9 mouse cellular contexts compared by ENCODE assay signal in genomic region chr8:105336373-105337130, GRCm38 (mm10). TPM values are rescaled to one million over a fixed set of nuclear protein-coding genes. Genes with fewer than 3 reads are reported as not detected.
DNase-seq lines count a peak whose midpoint lies in the region; ATAC-seq lines count a peak whose summit lies in the region.
"Had no signal": no experiment of that assay in that cellular context is flagged by ENCODE, and none has a peak within 500 bp of the region (broad histone marks: within the 10 kb centered on the region; RNA-seq: fewer than 3 reads in every experiment).

No protein-coding gene starts in this region.

- peaks cover 27% of the 10 kb centered on the region for H3K27me3 ChIP-seq in forebrain, embryonic 10.5 days (ENCODE audit: poor library complexity, severe bottlenecking)
- no peaks in the 10 kb centered on the region for H3K27me3 ChIP-seq in forebrain, embryonic 15.5 days

- peak overlapping the region; percentile 16 for H3K4me3 ChIP-seq in forebrain, embryonic 10.5 days
- H3K4me3 ChIP-seq in forebrain, embryonic 15.5 days, result no peak overlapping the region

- H3K27ac ChIP-seq in forebrain, embryonic 10.5 days, result no peak overlapping the region
- H3K27ac ChIP-seq in forebrain, embryonic 15.5 days (replicated peaks), result no peak overlapping the region

- WGBS in forebrain, embryonic 10.5 days, result 49% methylated on average over 32 of the region's 32 CpGs
- 49% methylated on average over 32 of the region's 32 CpGs for WGBS in forebrain, embryonic 15.5 days

- no peaks in the 10 kb centered on the region for H3K9me3 ChIP-seq in forebrain, embryonic 10.5 days
- H3K9me3 ChIP-seq in forebrain, embryonic 15.5 days, result no peaks in the 10 kb centered on the region

- no peak overlapping the region for H3K9ac ChIP-seq in forebrain, embryonic 15.5 days (replicated peaks)

- DNase-seq in forebrain, embryonic 10.5 days (ENCODE audit: extremely low spot score, low spot score), result no peak
- peak; percentile 6 for DNase-seq in ovary, postnatal 36 days (ENCODE audit: low spot score)
- DNase-seq in ovary, adult 18-20 months (ENCODE audit: low spot score), result no peak
- DNase-seq in right cerebral cortex, postnatal 14 days, result no peak
- no peak for DNase-seq in cerebellum, adult 9-11 months
- DNase-seq: lung, postnatal 36 days had no signal

- no peak overlapping the region for H3K4me2 ChIP-seq in forebrain, embryonic 15.5 days (replicated peaks)

- no peak for ATAC-seq in forebrain, embryonic 15.5 days (replicated peaks)
- ATAC-seq in megakaryocyte progenitor cell, adult 5-6 weeks (replicated peaks; ENCODE audit: poor library complexity), result peak; percentile 32; the same call in 1 of the 2 replicates
- ATAC-seq in activated CD4-positive, CD25-positive, alpha-beta regulatory T cell, adult 4 months, result no peak

- peaks cover 9% of the 10 kb centered on the region for H3K4me1 ChIP-seq in forebrain, embryonic 10.5 days
- H3K4me1 ChIP-seq in forebrain, embryonic 15.5 days, result no peaks in the 10 kb centered on the region

- H3K36me3 ChIP-seq in forebrain, embryonic 10.5 days (replicated peaks), result peaks cover 72% of the 10 kb centered on the region
- H3K36me3 ChIP-seq in forebrain, embryonic 15.5 days, result peaks cover 9% of the 10 kb centered on the region

RNA-seq across cellular contexts. Expression of gene Tmem208, which starts 10.4 kb away (rescaled TPM):
- 95.3 and 96.6 TPM in 2 replicates for polyA plus RNA-seq in forebrain, embryonic 10.5 days (2016; fragmentation: Nextera tagmentation; extraction: Ambion mirVana)
- 116 and 120 TPM in 2 replicates for polyA plus RNA-seq in forebrain, embryonic 15.5 days (2015; fragmentation: Nextera tagmentation; extraction: Ambion mirVana)
- total RNA-seq in megakaryocyte progenitor cell, adult 5-6 weeks (2015), result 70.7 and 84.0 TPM in 2 replicates
- total RNA-seq in megakaryocyte progenitor cell, adult 5-6 weeks (2017), result 41.0 and 50.3 TPM in 2 replicates
- 100 to 1,000 TPM; 160 to 182 TPM for polyA plus RNA-seq in activated CD4-positive, CD25-positive, alpha-beta regulatory T cell, adult 4 months (2017; shearing (Covaris generic))

RNA-seq across cellular contexts. Expression of gene Lrrc29, which starts 10.5 kb away (rescaled TPM):
- 1.4 TPM in 2 replicates for polyA plus RNA-seq in forebrain, embryonic 10.5 days (2016; fragmentation: Nextera tagmentation; extraction: Ambion mirVana)
- polyA plus RNA-seq in forebrain, embryonic 15.5 days (2015; fragmentation: Nextera tagmentation; extraction: Ambion mirVana), result 0.59 and 0.83 TPM in 2 replicates
- total RNA-seq in megakaryocyte progenitor cell, adult 5-6 weeks (2015), result 1.2 and 2.0 TPM in 2 replicates
- 1.3 and 2.9 TPM in 2 replicates for total RNA-seq in megakaryocyte progenitor cell, adult 5-6 weeks (2017)
- 1 to 10 TPM; 1.4 to 2.7 TPM for polyA plus RNA-seq in activated CD4-positive, CD25-positive, alpha-beta regulatory T cell, adult 4 months (2017; shearing (Covaris generic))

RNA-seq across cellular contexts. Expression of gene Fhod1, which starts 11.2 kb away (rescaled TPM):
- 2.1 and 2.2 TPM in 2 replicates for polyA plus RNA-seq in forebrain, embryonic 10.5 days (2016; fragmentation: Nextera tagmentation; extraction: Ambion mirVana)
- polyA plus RNA-seq in forebrain, embryonic 15.5 days (2015; fragmentation: Nextera tagmentation; extraction: Ambion mirVana), result 0.34 and 0.48 TPM in 2 replicates
- 5.0 and 6.2 TPM in 2 replicates for total RNA-seq in megakaryocyte progenitor cell, adult 5-6 weeks (2015)
- 2.3 and 2.9 TPM in 2 replicates for total RNA-seq in megakaryocyte progenitor cell, adult 5-6 weeks (2017)
- polyA plus RNA-seq in activated CD4-positive, CD25-positive, alpha-beta regulatory T cell, adult 4 months (2017; shearing (Covaris generic)), result 1 to 10 TPM; 2.9 to 3.1 TPM

RNA-seq across cellular contexts. Expression of gene Slc9a5, which starts 12.1 kb away (rescaled TPM):
- polyA plus RNA-seq in forebrain, embryonic 10.5 days (2016; fragmentation: Nextera tagmentation; extraction: Ambion mirVana), result 5.2 and 5.5 TPM in 2 replicates
- 6.9 and 7.9 TPM in 2 replicates for polyA plus RNA-seq in forebrain, embryonic 15.5 days (2015; fragmentation: Nextera tagmentation; extraction: Ambion mirVana)
- total RNA-seq in megakaryocyte progenitor cell, adult 5-6 weeks (2015), result 0.54 and 0.79 TPM in 2 replicates
- total RNA-seq in megakaryocyte progenitor cell, adult 5-6 weeks (2017), result under 0.01 and 0.61 TPM in 2 replicates
- polyA plus RNA-seq in activated CD4-positive, CD25-positive, alpha-beta regulatory T cell, adult 4 months (2017; shearing (Covaris generic)), result under 1 TPM; 0.24 to 0.44 TPM

RNA-seq across cellular contexts. Expression of gene Elmo3, which starts 31.2 kb away (rescaled TPM):
- polyA plus RNA-seq in forebrain, embryonic 10.5 days (2016; fragmentation: Nextera tagmentation; extraction: Ambion mirVana), result 1.8 and 1.9 TPM in 2 replicates
- 0.84 and 0.98 TPM in 2 replicates for polyA plus RNA-seq in forebrain, embryonic 15.5 days (2015; fragmentation: Nextera tagmentation; extraction: Ambion mirVana)
- 0.49 and 0.71 TPM in 2 replicates for total RNA-seq in megakaryocyte progenitor cell, adult 5-6 weeks (2015)
- 0.33 and 0.88 TPM in 2 replicates for total RNA-seq in megakaryocyte progenitor cell, adult 5-6 weeks (2017)
- polyA plus RNA-seq in activated CD4-positive, CD25-positive, alpha-beta regulatory T cell, adult 4 months (2017; shearing (Covaris generic)), result 1 to 10 TPM; 6.6 to 7.4 TPM
